Mouse (Mus musculus) lung, postnatal 0 days (tissue): ENCODE measurements around the gene Zfp143. TPM values are rescaled to one million over a fixed set of nuclear protein-coding genes. Genes with fewer than 3 reads are reported as not detected.
A peak's percentile ranks its signal among the peaks of the same experiment; 100 is the strongest.
"Not testable (repeated sequence)": the region's sequence is repeated elsewhere in the genome, so short reads cannot be mapped to it uniquely, and the experiment has no call there.

Experiments used
- ATAC-seq: fragments of 200-750 bp; cut with Nextera tagmentation; 2 replicates; pipeline ENCODE4 v1.8.0; 2017; ENCODE audit warnings: moderate library complexity
- DNase-seq: peaks from one replicate; pipeline ENCODE4 v3.0.0-alpha.2; 2016; ENCODE audit warnings: low spot score
- H3K27ac ChIP-seq: fragments of 300-500 bp; sonication (generic); 2 replicates; pipeline ENCODE4 v1.5.1; 2014; ENCODE audit warnings: antibody characterized with exemption, mild to moderate bottlenecking, low read length, mixed read lengths
- H3K27me3 ChIP-seq: fragments of 300-500 bp; sonication (generic); replicated peaks from 2 replicates; pipeline ENCODE4 v1.6.1; 2014; ENCODE audit warnings: low read length, mixed read lengths; ENCODE audit not compliant: insufficient read depth
- H3K36me3 ChIP-seq: fragments of 300-500 bp; sonication (generic); 2 replicates; pipeline ENCODE4 v1.6.1; 2014; ENCODE audit warnings: low read length, mixed read lengths; ENCODE audit not compliant: insufficient read depth
- H3K4me1 ChIP-seq: fragments of 300-500 bp; sonication (generic); 2 replicates; pipeline ENCODE4 v1.6.1; 2014; ENCODE audit warnings: antibody characterized with exemption, low read depth, low read length, mixed read lengths; ENCODE audit not compliant: insufficient read depth
- H3K4me2 ChIP-seq: fragments of 300-500 bp; sonication (generic); replicated peaks from 2 replicates; pipeline ENCODE4 v1.6.1; 2014; ENCODE audit warnings: low read depth, mild to moderate bottlenecking, low read length, moderate library complexity, mixed read lengths
- H3K4me3 ChIP-seq: fragments of 300-500 bp; sonication (generic); 2 replicates; pipeline ENCODE4 v1.5.1; 2014; ENCODE audit warnings: low read depth, low read length
- H3K9ac ChIP-seq: fragments of 300-500 bp; sonication (generic); replicated peaks from 2 replicates; pipeline ENCODE4 v1.6.1; 2014; ENCODE audit warnings: low read depth, mild to moderate bottlenecking
- H3K9me3 ChIP-seq: fragments of 300-500 bp; sonication (generic); 2 replicates; pipeline ENCODE4 v1.6.1; 2016; ENCODE audit warnings: low read length, mixed read lengths
- CTCF ChIP-seq: IDR thresholded peaks from 2 replicates; pipeline ENCODE4 v1.5.1; 2016; ENCODE audit warnings: antibody characterized with exemption, mild to moderate bottlenecking
- EP300 ChIP-seq: IDR thresholded peaks from 2 replicates; pipeline ENCODE4 v1.6.1; 2016; ENCODE audit warnings: antibody characterized with exemption, mild to moderate bottlenecking, control low read depth
- WGBS: fragments of 180-500 bp; shearing (Covaris S2); extraction: QIAGEN DNeasy Blood & Tissue Kit; methylation state at CpG from one replicate; pipeline ENCODE4 v1.1.7; 2014; 5-methylcytosine and 5-hydroxymethylcytosine counted together
- polyA plus RNA-seq: library from polyadenylated mRNA; unstranded; fragments of >200 nt; fragmentation: Nextera tagmentation; extraction: Ambion mirVana; gene quantifications from 2 replicates; pipeline ENCODE4 v1.2.1, GENCODE M21; 2015

The Zfp143 gene
- polyA plus RNA-seq, 1 experiment from 2014 or later: 10.6 TPM

DNA sequence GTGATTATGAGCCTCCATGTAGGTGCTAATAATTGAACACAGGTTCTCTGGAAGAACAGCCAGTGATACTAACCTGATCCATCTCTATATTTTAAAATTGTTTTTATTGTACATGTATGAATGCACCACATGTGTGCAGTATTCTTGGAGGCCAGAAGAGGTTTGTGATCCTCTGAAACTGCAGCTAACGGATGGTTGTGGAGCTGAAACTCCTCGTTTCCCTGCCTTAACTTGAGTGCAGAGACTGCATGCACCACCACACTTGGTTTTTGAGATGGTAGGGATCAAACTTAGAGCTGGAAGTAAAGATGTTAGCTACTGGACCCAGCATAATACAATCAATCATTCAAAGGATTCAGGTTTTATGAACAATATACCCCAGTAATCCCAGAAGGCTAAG lies 34.4 kb upstream of the Zfp143 start:
- no peaks in the 10 kb centered on the region for H3K4me1 ChIP-seq
- no peaks in the 10 kb centered on the region for H3K27me3 ChIP-seq
- TF ChIP-seq CTCF: no peak
- no peak for TF ChIP-seq EP300
- H3K4me3 ChIP-seq: no peak overlapping the region
- no peak overlapping the region for H3K27ac ChIP-seq
- no peak for DNase-seq
- no peak overlapping the region for H3K4me2 ChIP-seq
- no peak overlapping the region for H3K9ac ChIP-seq
- no peaks in the 10 kb centered on the region for H3K9me3 ChIP-seq
- H3K36me3 ChIP-seq: 0 out of 2 replicates have a peak, but pooled peaks cover 2% of the 10 kb centered on the region
- 77% methylated on average over 2 of the region's 2 CpGs for WGBS
- ATAC-seq: no peak

- DNase-seq: no peak
- Histone ChIP-seq H3K9ac (no peak overlapping the region), H3K27ac (no peak overlapping the region), H3K36me3 (peaks cover 9% of the 10 kb centered on the region; the same call in 1 of the 2 replicates), H3K4me2 (no peak overlapping the region), H3K4me3 (no peak overlapping the region), H3K4me1 (no peaks in the 10 kb centered on the region), H3K9me3 (no peaks in the 10 kb centered on the region), H3K27me3 (no peaks in the 10 kb centered on the region)
- no peak for ATAC-seq
- TF ChIP-seq CTCF: no peak
- TF ChIP-seq EP300: no peak
- 56% methylated on average over 1 of the region's 1 CpGs for WGBS
These were observed 32.2 kb upstream of the Zfp143 start for GRCm38 (mm10) chr7:110028826-110029225.

GRCm38 (mm10) chr7:110030342-110030741 lies 30.7 kb upstream of the Zfp143 start:
- no peak overlapping the region for H3K27ac ChIP-seq
- no peaks in the 10 kb centered on the region for H3K4me1 ChIP-seq
- H3K36me3 ChIP-seq: peaks cover 9% of the 10 kb centered on the region; the same call in 1 of the 2 replicates
- no peak overlapping the region for H3K4me2 ChIP-seq
- H3K9ac ChIP-seq: no peak overlapping the region
- H3K4me3 ChIP-seq: no peak overlapping the region
- H3K9me3 ChIP-seq: no peaks in the 10 kb centered on the region
- no peak for DNase-seq
- 67% methylated on average over 3 of the region's 3 CpGs for WGBS
- no peak for ATAC-seq
- H3K27me3 ChIP-seq: no peaks in the 10 kb centered on the region
- no peak for TF ChIP-seq CTCF
- no peak for TF ChIP-seq EP300

- H3K27ac ChIP-seq, H3K4me2 ChIP-seq, H3K27me3 ChIP-seq, H3K9me3 ChIP-seq, H3K9ac ChIP-seq, ATAC-seq, H3K36me3 ChIP-seq, H3K4me1 ChIP-seq, DNase-seq, H3K4me3 ChIP-seq: not testable (repeated sequence)
- WGBS: 92% methylated on average over 2 of the region's 2 CpGs
These were observed 3.3 kb upstream of the Zfp143 start for GRCm38 (mm10) chr7:110057723-110058122.

GRCm38 (mm10) chr7:110059092-110059785 lies 1.8 kb upstream of the Zfp143 start:
- Histone ChIP-seq H3K9ac (no peak overlapping the region), H3K9me3 (no peaks in the 10 kb centered on the region), H3K36me3 (peaks cover 3% of the 10 kb centered on the region; the same call in 1 of the 2 replicates), H3K4me1 (peaks cover 12% of the 10 kb centered on the region; the same call in 1 of the 2 replicates), H3K27me3 (no peaks in the 10 kb centered on the region), H3K4me2 (no peak overlapping the region), H3K4me3 (no peak overlapping the region), H3K27ac (no peak overlapping the region)
- no peak for ATAC-seq
- TF ChIP-seq CTCF (peak; percentile 58), EP300 (0 out of 2 replicates have a peak, but pooled peaks have one; percentile 5)
- 85% methylated on average over 12 of the region's 12 CpGs for WGBS
- peak; percentile 63 for DNase-seq

GRCm38 (mm10) chr7:110060106-110060668 lies 830 bp upstream of the Zfp143 start:
- 0 out of 2 replicates have a peak, but pooled peaks have one; percentile 23 for TF ChIP-seq EP300
- TF ChIP-seq CTCF: no peak
- H3K4me2 ChIP-seq: peak overlapping the region; percentile 69
- peak overlapping the region; percentile 99 for H3K27ac ChIP-seq
- DNase-seq: no peak
- H3K27me3 ChIP-seq: no peaks in the 10 kb centered on the region
- no peaks in the 10 kb centered on the region for H3K9me3 ChIP-seq
- H3K4me3 ChIP-seq: peak overlapping the region; percentile 98
- ATAC-seq: no peak
- H3K9ac ChIP-seq: peak overlapping the region; percentile 99
- H3K36me3 ChIP-seq: peaks cover 3% of the 10 kb centered on the region; the same call in 1 of the 2 replicates
- WGBS: 10% methylated on average over 5 of the region's 5 CpGs
- peaks cover 12% of the 10 kb centered on the region; the same call in 1 of the 2 replicates for H3K4me1 ChIP-seq
